Mouse (Mus musculus) G1E (cell line): ENCODE measurements around the gene Fam149b. TPM values are rescaled to one million over a fixed set of nuclear protein-coding genes. Genes with fewer than 3 reads are reported as not detected.
"Not testable (repeated sequence)": the region's sequence is repeated elsewhere in the genome, so short reads cannot be mapped to it uniquely, and the experiment has no call there.

Source experiments
- ATAC-seq: 2 replicates; pipeline ENCODE4 v1.8.0; 2016; ENCODE audit warnings: mild to moderate bottlenecking; ENCODE audit not compliant: insufficient number of reproducible peaks, poor library complexity, low FRiP score, severe bottlenecking; ENCODE audit errors: extremely low read depth
- DNase-seq: peaks from one replicate; pipeline ENCODE4 v3.0.0; 2012; ENCODE audit warnings: low spot score
- H3K27me3 ChIP-seq: 2 replicates; pipeline ENCODE4 v1.6.1; 2012; ENCODE audit warnings: mild to moderate bottlenecking, low read length, inconsistent platforms; ENCODE audit not compliant: insufficient read depth
- H3K36me3 ChIP-seq: replicated peaks from 2 replicates; pipeline ENCODE3; 2012; ENCODE audit warnings: mild to moderate bottlenecking, inconsistent platforms
- H3K4me1 ChIP-seq: 2 replicates; pipeline ENCODE4 v1.6.1; 2012; ENCODE audit warnings: low read depth, low read length, inconsistent platforms, mixed read lengths; ENCODE audit not compliant: insufficient read depth
- H3K4me3 ChIP-seq: 2 replicates; pipeline ENCODE4 v1.5.1; 2012; ENCODE audit warnings: low read depth, mild to moderate bottlenecking, inconsistent platforms, low read length, moderate library complexity, mixed read lengths
- H3K9me3 ChIP-seq: replicated peaks from 2 replicates; pipeline ENCODE4 v1.6.1; 2012; ENCODE audit warnings: inconsistent platforms
- CTCF ChIP-seq: IDR thresholded peaks from 2 replicates; pipeline ENCODE4 v1.5.1; 2012; ENCODE audit warnings: low read depth, low read length, inconsistent platforms, mixed read lengths
- GATA1 ChIP-seq: IDR thresholded peaks from 2 replicates; pipeline ENCODE4 v1.6.1; 2012; ENCODE audit warnings: borderline replicate concordance, low read length, inconsistent platforms, mixed read lengths
- GATA2 ChIP-seq: IDR thresholded peaks from 2 replicates; pipeline ENCODE4 v1.6.1; 2012; ENCODE audit warnings: low read depth, low read length, inconsistent platforms, borderline replicate concordance
- POLR2AphosphoS5 ChIP-seq: IDR thresholded peaks from 2 replicates; pipeline ENCODE4 v1.6.1; 2012; ENCODE audit warnings: low read depth, low read length, inconsistent platforms; ENCODE audit not compliant: insufficient replicate concordance
- TAL1 ChIP-seq: conservative IDR thresholded peaks from 2 replicates; pipeline ENCODE4 v1.6.1; 2012; ENCODE audit warnings: low read depth, low read length, inconsistent platforms, mixed read lengths
- polyA plus RNA-seq: library from polyadenylated mRNA; stranded (reverse); fragments of >175 nt; gene quantifications from 2 replicates; pipeline ENCODE4 v1.2.3, GENCODE M21; 2012
- total RNA-seq, 2 experiments: library from RNA; stranded (forward) in 1 of 2; stranded (reverse) in 1 of 2; fragments of 200-1000 nt in 1 of 2; fragments of >200 nt in 1 of 2; fragmentation: Nextera tagmentation in 1 of 2; gene quantifications; 2 replicates each; pipeline ENCODE4 v1.2.3; 2014 to 2017

The Fam149b gene
- total RNA-seq (2014; fragmentation: Nextera tagmentation) = 38.5 and 42.3 TPM in 2 replicates
- 27.4 and 29.9 TPM in 2 replicates for total RNA-seq (2017)
- 12.2 and 15.6 TPM in 2 replicates for polyA plus RNA-seq

DNA sequence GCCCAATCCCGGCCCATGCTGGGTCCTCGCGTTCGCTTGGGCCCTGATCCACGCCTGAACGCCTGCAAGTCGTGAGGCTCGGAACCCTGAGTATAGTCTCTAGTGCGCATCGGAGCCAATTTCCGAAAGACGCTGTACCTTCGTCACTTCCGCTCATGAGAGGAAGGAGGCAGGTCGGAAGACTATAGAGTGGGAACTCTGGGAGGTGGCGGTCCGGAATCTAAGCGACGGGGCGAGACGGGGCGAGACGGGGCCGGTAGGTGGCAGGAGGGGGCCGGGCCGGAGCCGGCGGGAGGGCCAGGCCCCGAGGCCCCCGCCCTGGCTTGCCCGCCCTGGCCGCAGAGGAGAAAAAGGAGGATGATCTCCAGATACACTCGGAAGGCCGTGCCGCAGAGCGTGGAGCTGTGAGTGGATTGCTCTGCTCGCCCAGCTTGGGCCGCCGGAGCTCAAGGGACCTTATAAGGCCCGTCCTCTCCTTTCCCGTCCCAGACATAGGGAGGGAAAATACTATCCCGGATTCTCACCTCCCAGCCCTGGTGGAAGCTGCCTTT, at the start of gene Fam149b, which contains the start of gene Ecd:
Fam149b (plus strand) TSS at position 172 of the 551 bp plus-strand sequence.
Ecd (minus strand) TSS at position 131 of the 551 bp plus-strand sequence.
- H3K36me3 ChIP-seq = peaks cover 50% of the 10 kb centered on the region
- H3K4me3 ChIP-seq = peak within 1 kb of the TSS; percentile 80
- peaks cover 3% of the 10 kb centered on the region; the same call in 1 of the 2 replicates for H3K9me3 ChIP-seq
- ATAC-seq = peak; percentile 99
- peaks cover 24% of the 10 kb centered on the region for H3K4me1 ChIP-seq
- no peak for TF ChIP-seq POLR2AphosphoS5
- no peaks in the 10 kb centered on the region for H3K27me3 ChIP-seq
- peak; percentile 81 for DNase-seq

DNA sequence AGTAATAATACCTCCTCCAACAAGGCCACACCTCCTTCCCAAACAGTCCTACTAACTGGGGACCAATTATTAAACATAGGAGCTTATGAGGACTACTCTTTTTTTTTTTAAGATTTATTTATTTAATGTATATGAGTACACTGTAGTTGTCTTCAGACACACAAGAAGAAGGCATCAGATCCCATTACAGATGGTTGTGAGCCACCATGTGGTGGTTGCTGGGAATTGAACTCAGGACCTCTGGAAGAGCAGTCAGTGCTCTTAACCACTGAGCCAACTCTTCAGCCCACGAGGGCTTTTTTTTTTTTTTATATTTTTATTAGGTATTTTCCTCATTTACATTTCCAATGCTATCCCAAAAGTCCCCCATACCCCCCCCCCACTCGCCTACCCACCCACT, 42.9 kb upstream of the Fam149b start:
- not testable (repeated sequence) for H3K4me3 ChIP-seq, DNase-seq, H3K4me1 ChIP-seq, H3K27me3 ChIP-seq, H3K9me3 ChIP-seq, ATAC-seq
- H3K36me3 ChIP-seq = peaks cover 51% of the 10 kb centered on the region

DNA sequence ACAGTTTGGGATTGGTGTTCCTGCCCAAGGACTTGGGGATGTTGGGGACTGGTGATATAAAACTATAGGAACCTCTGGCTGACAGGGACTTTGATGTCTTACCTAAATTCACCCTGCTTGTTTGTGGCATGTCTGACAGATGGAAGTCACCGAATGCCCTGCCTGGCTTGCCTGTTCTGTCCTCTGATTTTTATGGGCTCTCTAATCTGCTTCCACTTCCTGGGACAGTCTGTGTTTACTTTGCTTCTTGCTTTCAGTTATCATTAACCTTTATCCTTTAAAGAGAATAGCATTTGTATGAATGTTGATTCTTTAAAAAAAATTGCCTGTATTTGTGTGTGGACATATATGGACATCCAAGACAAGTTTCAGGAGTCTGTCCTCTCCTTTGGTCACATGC, 32.8 kb upstream of the Fam149b start:
- TF ChIP-seq POLR2AphosphoS5 (no peak), CTCF (no peak), GATA1 (no peak), GATA2 (no peak), TAL1 (no peak)
- Histone ChIP-seq H3K9me3 (no peaks in the 10 kb centered on the region), H3K27me3 (no peaks in the 10 kb centered on the region), H3K4me3 (no peak overlapping the region), H3K36me3 (peaks cover 70% of the 10 kb centered on the region), H3K4me1 (no peaks in the 10 kb centered on the region; the same call in 1 of the 2 replicates)
- DNase-seq (no peak), ATAC-seq (no peak)

DNA sequence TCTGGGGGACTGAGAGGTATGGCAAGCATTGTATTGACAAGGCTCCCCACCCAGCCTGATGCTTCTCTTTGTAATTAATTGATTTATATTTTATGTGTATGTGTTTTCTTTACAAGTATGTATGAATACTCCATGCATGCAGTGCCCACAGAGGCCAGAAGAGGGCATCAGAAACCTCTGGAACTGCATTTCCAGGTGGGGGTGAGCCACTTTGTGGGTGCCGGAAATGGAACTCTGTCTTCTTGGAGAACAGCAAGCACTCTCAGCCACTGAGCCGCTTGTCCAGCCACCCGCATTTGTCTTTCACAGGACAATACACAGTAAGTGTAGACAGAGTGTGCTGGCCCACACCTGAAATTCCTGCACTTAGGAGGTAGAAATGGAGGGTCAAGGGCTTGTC, 28.5 kb upstream of the Fam149b start:
- Histone ChIP-seq H3K4me3 (no peak overlapping the region), H3K9me3 (no peaks in the 10 kb centered on the region), H3K27me3 (no peaks in the 10 kb centered on the region), H3K4me1 (peaks cover 5% of the 10 kb centered on the region; the same call in 1 of the 2 replicates), H3K36me3 (peaks cover 83% of the 10 kb centered on the region)
- DNase-seq (no peak), ATAC-seq (no peak)
- peak; percentile 48; the same call in 1 of the 2 replicates for TF ChIP-seq CTCF
- no peak for TF ChIP-seq POLR2AphosphoS5
- no peak for TF ChIP-seq GATA1
- no peak for TF ChIP-seq TAL1
- no peak for TF ChIP-seq GATA2

DNA sequence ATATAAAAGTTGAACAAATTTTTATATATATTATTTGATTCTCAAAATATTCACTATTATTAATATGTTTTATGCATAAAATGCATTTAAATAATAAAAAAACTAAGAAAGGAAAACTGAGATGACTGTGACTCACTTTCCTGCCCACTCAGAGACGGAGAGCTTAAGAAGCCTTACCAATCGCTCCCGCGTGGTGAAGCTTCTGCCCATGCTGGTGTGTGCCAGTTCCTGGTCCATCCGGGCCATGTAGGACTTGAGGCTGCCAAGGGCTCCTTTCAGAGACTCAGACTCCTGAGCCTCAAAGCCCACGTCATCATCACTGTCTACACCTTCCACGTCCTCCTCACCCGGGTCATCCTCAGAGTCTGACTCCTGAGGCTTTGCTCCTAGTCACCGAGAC, 23.8 kb upstream of the Fam149b start:
- TF ChIP-seq POLR2AphosphoS5 (no peak), CTCF (no peak), GATA1 (no peak)
- H3K9me3 ChIP-seq = no peaks in the 10 kb centered on the region
- H3K36me3 ChIP-seq = peaks cover 90% of the 10 kb centered on the region
- no peak for DNase-seq
- ATAC-seq = no peak
- no peak overlapping the region for H3K4me3 ChIP-seq
- H3K27me3 ChIP-seq = no peaks in the 10 kb centered on the region
- H3K4me1 ChIP-seq = peaks cover 5% of the 10 kb centered on the region; the same call in 1 of the 2 replicates

DNA sequence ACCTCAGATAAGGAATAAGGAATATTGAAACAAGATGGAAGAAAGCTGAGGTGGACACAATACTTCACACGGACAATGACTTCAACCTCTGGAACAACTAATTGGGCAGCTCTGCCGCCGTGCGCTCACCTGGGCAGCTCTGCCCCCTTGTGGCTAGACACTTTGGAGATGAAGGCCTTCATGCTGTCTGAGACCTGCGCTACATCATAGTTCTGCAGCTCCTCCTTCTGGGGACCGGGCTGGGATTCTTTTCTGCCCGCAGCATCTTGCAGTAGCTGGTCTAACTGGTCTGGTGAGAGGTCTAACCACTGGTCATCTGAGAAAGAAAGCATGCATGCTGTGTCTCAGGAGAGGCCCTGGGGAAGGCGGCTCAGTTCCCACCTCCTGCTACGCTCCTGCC, 19.5 kb upstream of the Fam149b start:
- no peaks in the 10 kb centered on the region; the same call in 1 of the 2 replicates for H3K4me1 ChIP-seq
- no peak overlapping the region for H3K4me3 ChIP-seq
- H3K9me3 ChIP-seq = no peaks in the 10 kb centered on the region
- TF ChIP-seq CTCF (no peak), TAL1 (no peak), GATA1 (no peak), GATA2 (no peak), POLR2AphosphoS5 (no peak)
- no peak for DNase-seq
- peaks cover 92% of the 10 kb centered on the region for H3K36me3 ChIP-seq
- no peak for ATAC-seq
- no peaks in the 10 kb centered on the region for H3K27me3 ChIP-seq

DNA sequence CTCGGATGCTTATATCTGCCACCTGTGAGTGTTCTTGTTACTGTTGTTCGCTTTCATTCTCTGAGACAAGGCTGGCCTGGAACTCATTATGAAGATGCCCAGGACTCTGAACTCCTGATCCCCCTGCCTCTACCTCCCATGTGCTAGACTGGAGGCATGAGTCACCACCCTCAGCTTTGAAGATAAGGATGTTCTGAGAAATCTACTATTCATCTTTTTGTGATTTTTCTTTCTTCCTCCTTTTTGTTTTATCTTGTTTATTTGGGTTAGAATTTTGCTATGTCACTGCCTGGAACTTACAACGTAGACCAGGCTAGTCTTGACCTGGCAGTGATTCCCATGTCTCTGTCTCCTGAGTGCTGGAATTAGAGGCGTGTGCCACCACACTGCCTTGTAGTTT, 16.6 kb upstream of the Fam149b start:
- Histone ChIP-seq H3K36me3 (peaks cover 95% of the 10 kb centered on the region), H3K4me3 (no peak overlapping the region), H3K27me3 (no peaks in the 10 kb centered on the region), H3K9me3 (no peaks in the 10 kb centered on the region), H3K4me1 (no peaks in the 10 kb centered on the region; the same call in 1 of the 2 replicates)
- DNase-seq (no peak), ATAC-seq (no peak)
- TF ChIP-seq GATA2 = no peak
- TF ChIP-seq TAL1 = no peak
- no peak for TF ChIP-seq POLR2AphosphoS5
- no peak for TF ChIP-seq GATA1
- TF ChIP-seq CTCF = no peak
